Mouse (Mus musculus): ENCODE results near the gene Ggt5. TPM values are rescaled to one million over a fixed set of nuclear protein-coding genes. Genes with fewer than 3 reads are reported as not detected.
A peak's percentile ranks its signal among the peaks of the same experiment; 100 is the strongest.

Gene Ggt5
- total RNA-seq, 2 experiments from 2014 or later: 2.3 TPM

DNA sequence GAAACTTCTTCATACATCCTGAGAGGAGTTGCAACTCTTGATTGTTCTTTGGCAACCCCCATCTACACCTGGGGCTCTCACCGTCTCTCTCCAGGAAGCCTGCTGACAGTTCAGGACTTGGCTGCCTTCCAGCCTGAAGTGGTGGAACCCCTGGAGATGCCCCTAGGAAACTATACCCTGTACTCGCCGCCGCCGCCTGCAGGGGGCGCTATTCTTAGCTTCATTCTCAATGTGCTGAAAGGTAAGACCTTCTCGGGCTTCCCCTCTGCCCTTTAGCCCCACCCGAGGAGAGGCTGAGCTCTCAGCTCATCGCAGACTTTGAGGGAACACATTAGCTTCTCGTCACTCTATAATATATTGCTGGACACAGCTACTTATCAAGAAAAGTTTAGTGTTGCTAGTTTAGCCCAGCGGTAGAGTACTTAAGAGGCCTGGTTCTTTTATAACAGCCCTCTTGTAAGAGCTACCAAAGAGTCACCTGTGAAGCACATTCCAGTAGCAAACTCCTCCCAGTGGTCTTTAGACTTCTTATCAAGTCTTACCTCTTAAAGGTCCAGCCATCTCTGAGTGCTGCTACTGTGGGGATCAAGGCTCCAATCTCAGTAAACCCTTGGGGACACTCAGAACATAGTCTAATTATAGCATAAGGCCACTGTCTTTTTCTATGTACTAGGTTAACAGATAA, 16.2 kb downstream of the Ggt5 start:
- H3K27ac ChIP-seq: no peak overlapping the region
- peak; percentile 66 for TF ChIP-seq CTCF (conservative IDR thresholded peaks at IDR 0.05)
- no peak for DNase-seq (ENCODE audit: low spot score in 2 of 2)
- no peak overlapping the region for H3K4me3 ChIP-seq

DNA sequence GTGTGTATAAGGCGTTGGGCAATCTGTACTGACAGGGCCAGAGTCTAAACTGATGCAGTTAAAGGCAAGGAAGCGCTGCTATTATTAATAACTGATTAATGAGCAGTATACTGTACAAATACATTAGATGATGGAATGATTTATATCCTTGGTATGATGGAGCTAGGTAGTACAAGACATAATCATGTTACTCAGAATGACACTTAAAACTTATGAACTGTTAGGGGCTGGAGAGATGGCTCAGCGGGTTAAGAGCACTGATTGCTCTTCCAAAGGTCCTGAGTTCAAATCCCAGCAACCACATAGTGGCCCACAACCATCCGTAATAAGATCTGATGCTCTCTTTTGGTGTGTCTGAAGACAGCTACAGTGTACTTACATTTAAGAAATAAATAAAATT, 18.1 kb downstream of the Ggt5 start:
- H3K4me3 ChIP-seq: no peak overlapping the region
- H3K27ac ChIP-seq: no peak overlapping the region
- no peak for DNase-seq (ENCODE audit: low spot score in 2 of 2)
- TF ChIP-seq CTCF (conservative IDR thresholded peaks at IDR 0.05): no peak

DNA sequence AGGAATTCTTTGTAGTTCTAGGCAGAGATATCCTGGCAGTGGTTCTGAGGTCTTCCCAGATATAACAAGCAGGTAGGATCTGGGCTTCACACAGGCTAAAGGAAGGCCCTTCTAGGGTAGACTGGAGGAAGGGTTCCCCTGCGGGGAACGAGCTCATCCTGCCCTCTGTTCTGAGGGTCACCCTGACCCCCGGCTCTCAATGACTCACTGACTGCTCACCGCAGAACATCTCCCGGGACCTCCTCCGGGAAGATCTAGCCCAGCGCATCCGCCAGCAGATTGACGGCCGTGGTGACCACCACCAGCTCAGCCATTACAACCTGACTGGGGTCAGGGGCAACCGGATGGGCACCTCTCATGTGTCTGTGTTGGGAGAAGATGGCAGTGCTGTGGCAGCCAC, 19.8 kb downstream of the Ggt5 start:
- TF ChIP-seq CTCF (conservative IDR thresholded peaks at IDR 0.05): no peak
- H3K4me3 ChIP-seq: no peak overlapping the region
- DNase-seq (ENCODE audit: low spot score in 2 of 2): no peak
- no peak overlapping the region for H3K27ac ChIP-seq

DNA sequence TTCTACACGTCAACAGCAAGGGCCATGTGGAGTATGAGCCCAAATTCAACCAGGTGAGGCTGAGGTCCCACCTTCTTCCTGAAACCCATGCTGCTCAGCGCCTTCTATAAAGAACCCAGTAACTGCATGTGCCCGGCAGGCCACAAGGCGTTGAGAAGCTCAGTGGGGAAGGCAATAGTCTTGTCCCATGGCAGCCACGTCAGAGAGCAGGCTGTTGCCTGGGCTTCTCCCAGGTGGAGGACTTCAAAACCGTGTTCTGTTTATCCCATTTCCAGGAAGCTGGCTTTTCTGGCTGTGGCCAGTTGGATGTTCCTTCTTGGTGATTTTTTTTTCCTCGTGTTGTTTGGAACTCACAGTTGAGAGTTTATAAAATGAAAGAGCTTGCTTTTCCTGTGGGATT, 21.3 kb downstream of the Ggt5 start:
- no peak for DNase-seq (ENCODE audit: low spot score in 2 of 2)
- Histone ChIP-seq H3K27ac (no peak overlapping the region), H3K4me3 (no peak overlapping the region)
- TF ChIP-seq CTCF (conservative IDR thresholded peaks at IDR 0.05): no peak

DNA sequence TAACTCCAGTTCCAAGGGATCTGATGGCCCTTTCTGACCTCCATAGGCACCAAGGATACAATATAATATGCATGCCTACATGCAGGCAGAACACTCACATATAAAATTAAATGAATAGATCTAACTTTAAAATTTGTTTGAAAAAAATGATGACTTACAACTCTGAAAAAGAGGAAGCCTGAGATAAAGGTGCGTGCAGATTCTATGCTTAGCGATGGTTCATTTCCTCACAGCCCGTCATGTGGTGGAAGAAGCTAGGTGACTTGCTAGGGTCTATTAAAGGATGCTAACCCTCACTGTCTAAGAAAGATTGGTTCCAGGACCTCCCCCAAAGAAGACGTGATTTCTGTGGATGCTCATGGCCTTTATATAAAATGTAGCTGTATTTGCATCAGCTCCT, 26.9 kb downstream of the Ggt5 start:
- DNase-seq (ENCODE audit: low spot score in 2 of 2): no peak

DNA sequence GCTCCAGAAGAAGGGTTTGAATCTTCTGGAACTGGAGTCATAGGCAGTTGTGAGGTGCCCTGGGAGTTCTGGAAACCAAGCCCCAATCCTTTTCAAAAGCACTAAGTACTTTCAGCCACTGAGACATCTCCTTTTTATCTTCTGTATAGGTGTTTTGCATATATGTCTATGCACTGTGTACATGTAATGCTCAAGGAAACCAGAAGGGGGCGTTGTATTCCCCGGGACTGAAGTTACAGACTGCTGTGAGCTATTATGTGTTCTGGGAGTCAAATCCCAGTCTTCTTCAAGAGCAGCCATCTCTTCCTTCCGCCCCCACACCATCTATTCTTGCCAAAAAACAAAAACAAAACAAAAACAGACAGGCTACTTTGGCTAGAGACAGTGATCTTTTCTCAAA, 31.7 kb downstream of the Ggt5 start:
- Histone ChIP-seq H3K27ac (no peak overlapping the region), H3K4me3 (no peak overlapping the region)
- no peak for DNase-seq (ENCODE audit: low spot score in 2 of 2)
- peak; percentile 62 for TF ChIP-seq CTCF (conservative IDR thresholded peaks at IDR 0.05)

More for the DNA sequence above, 26.9 kb downstream of the Ggt5 start:
- TF ChIP-seq CTCF (conservative IDR thresholded peaks at IDR 0.05): no peak
- no peak overlapping the region for H3K27ac ChIP-seq
- H3K4me3 ChIP-seq: no peak overlapping the region

DNA sequence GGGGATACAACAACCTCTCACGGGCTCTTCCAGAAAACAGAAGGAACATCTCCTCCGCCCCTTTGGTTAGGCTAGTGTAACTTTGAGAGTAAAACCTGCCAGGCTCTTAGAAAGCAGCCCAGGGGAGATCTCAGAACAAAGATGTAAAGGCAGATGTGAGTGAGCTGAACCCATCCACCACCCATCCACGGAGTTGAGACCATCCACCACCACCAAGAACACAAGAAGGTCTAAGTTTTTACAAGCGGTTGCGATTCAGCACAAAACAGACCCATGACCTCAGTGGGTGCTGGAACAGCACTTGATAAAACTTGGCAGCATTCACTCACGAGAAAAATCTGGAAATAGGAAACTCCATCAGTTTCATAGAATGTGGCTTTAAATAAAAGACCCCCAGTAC, 36.8 kb downstream of the Ggt5 start:
- H3K4me3 ChIP-seq: no peak overlapping the region
- TF ChIP-seq CTCF (conservative IDR thresholded peaks at IDR 0.05): no peak
- DNase-seq (ENCODE audit: low spot score in 2 of 2): no peak
- H3K27ac ChIP-seq: no peak overlapping the region

DNA sequence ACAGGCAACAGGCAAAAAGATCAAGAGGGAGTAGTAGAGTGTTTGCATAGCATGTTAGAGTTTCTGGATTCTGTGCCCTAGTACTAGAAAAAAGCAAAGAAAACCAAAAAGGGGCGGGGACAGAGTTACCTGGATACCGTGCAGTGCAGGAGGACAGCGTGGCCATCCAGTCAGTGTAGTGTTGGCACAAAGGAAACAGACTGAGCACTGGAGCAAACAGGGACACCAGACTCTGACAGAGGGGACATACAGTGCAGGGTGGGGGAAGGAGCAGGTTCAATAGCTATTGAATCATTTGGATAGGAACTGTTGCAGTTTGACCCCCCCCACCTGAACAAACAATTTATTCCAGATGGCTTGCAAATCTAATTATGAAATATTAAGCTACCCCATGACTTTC, 37.9 kb downstream of the Ggt5 start:
- no peak overlapping the region for H3K4me3 ChIP-seq
- no peak overlapping the region for H3K27ac ChIP-seq
- TF ChIP-seq CTCF (conservative IDR thresholded peaks at IDR 0.05): no peak
- no peak for DNase-seq (ENCODE audit: low spot score in 2 of 2)

DNA sequence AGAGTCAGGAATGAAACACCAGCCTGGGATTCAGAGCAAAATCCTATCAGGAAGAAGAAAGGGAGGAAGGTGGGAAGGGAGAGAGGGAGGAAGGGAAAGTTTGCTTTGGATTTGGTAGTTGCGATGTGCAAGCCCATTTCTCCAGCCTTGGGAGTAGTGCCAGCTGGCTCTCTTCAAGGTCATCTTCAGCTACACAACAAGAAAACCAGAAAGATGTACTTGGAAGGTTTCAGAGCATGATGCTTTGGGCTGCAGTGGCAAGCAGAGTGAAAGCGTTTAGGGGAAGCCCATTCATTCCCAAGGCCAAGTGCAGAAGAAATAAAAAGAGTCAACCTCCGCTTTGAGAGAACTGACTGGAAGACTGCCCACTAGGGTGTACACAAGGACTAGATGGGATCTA, 38.4 kb downstream of the Ggt5 start:
- no peak for DNase-seq (ENCODE audit: low spot score in 2 of 2)
- no peak overlapping the region for H3K4me3 ChIP-seq
- no peak for TF ChIP-seq CTCF (conservative IDR thresholded peaks at IDR 0.05)
- H3K27ac ChIP-seq: no peak overlapping the region

DNA sequence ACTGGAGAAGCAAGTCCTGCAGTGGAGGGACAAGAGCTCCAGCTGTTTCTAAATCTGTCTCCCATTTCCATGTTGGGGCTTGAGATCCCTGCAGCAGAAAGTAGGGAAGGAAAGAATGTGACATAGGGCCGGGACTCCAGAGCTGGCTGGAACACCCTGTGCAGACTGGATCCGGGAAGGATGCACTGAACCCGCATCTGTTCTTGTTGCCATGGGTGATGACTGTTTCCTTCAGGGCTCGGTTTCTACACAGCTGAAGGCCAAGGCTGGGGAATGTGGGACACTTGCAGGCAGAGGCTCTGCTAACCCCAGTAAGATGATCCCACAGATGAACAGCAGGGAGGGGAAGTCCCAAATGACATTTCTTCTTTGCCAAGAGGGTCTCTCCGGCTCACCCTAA, 43.5 kb downstream of the Ggt5 start:
- peak overlapping the region; percentile 55; the same call in 1 of the 2 replicates for H3K27ac ChIP-seq
- TF ChIP-seq CTCF (conservative IDR thresholded peaks at IDR 0.05): no peak
- no peak overlapping the region for H3K4me3 ChIP-seq
- DNase-seq (ENCODE audit: low spot score in 2 of 2): peak; percentile 31 to 39

DNA sequence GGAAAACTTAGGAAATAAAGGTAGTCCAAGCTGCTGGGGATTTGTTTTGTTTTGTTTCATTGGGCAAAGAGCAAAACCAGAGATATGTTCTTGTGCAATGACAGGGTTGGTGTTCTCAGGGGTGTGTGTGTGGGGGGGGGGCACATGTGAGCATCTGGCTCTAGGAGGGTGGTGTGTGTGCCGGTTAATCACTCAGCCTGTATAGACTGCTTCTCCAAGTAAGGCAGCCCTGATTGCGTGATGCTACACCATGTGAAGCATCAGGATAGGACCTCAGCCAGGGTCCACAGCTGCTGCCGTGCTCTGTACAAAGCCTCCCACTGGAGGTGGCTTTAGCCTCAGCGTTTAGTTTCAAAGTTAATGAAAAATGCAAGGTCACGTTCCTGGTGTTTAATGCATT, 43.9 kb downstream of the Ggt5 start:
- TF ChIP-seq CTCF (conservative IDR thresholded peaks at IDR 0.05): no peak
- peak overlapping the region; percentile 55; the same call in 1 of the 2 replicates for H3K27ac ChIP-seq
- no peak for DNase-seq (ENCODE audit: low spot score in 2 of 2)
- H3K4me3 ChIP-seq: no peak overlapping the region

DNA sequence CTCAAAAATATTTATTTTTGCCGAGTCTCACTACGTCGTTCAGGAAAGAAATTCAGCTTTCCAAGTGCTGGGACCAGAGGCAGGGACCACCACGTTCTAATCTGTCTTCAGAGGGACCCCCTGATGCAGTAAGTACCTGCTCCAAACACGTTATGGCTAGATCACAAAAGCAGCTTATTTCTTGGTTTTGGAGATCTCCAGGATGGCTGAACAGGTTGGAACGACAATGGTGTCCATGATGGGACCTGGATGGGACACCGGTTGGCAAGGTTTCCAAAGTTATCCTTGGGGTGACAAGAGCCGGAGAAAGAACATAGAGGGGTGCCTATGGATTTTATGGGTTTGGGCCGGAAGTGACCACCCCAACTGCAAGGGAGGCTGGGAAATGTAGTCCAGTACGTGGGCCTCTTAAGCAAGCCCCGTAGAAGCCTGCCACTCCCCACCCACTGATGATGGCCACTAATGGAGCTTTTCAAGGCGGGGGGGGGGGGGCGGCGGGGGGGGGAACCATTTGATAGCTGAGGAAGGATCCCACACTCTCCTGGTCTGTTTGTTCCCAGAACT, 44.5 kb downstream of the Ggt5 start:
- Histone ChIP-seq H3K4me3 (no peak overlapping the region), H3K27ac (0 out of 2 replicates have a peak overlapping the region, but pooled peaks have one; percentile 55)
- no peak for DNase-seq (ENCODE audit: low spot score in 2 of 2)
- TF ChIP-seq CTCF (conservative IDR thresholded peaks at IDR 0.05): no peak

DNA sequence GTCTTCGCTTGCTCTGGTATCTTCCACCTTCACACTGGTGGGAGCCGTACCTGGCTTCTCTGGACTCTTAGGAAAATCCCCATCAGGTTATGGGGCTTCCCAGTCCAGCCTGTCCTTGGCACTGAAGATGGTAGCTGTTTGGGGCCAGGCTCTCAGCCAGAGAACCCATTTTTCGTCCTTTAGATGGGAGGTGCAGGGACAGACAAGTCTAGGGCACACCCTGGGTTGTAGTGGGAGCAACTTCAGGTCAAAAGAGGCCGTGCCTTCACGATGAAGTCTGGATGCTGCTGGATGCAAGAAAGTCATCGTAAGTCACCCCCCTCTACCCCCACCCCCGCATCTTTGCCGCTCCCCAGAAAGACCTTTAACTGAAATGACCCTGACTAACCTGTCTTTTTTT, 45.5 kb downstream of the Ggt5 start:
- TF ChIP-seq CTCF (conservative IDR thresholded peaks at IDR 0.05): no peak
- no peak for DNase-seq (ENCODE audit: low spot score in 2 of 2)
- Histone ChIP-seq H3K4me3 (no peak overlapping the region), H3K27ac (no peak overlapping the region)

DNA sequence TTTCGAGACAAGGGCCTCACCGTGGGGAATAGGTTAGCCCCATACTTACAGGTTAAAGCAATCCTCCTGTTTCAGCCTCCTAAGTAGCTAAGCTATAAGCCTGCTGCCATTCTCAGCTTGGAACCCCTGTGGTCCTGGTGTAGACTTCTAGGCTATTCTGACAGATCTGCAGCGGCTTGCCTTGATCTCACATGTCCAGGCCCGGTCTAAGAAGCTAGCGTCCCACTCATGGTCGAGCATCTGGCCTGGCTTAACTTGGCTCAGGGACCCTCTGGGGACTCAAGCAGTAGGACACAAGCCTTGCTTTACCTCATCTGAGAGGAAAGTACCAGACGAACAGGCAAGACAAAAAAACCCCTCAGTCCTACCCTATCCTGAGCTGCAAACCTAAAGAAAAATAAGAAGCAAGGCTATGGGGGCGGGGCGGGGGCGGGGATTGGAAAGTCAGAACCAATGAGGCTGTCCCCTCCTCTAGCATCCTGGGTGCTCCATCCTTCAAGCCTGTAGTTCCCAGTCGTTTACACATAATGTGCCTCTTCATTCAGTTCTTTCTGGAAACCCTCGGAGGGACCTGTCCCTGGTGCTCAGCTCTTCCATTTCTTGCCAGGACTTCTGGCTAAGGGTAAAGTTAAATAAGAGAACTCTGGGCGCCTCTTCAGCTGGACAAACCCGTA, 46.0 kb downstream of the Ggt5 start:
- no peak for TF ChIP-seq CTCF (conservative IDR thresholded peaks at IDR 0.05)
- Histone ChIP-seq H3K4me3 (no peak overlapping the region), H3K27ac (no peak overlapping the region)
- DNase-seq (ENCODE audit: low spot score in 2 of 2): no peak

All from layer of hippocampus, adult 2 months (tissue).